Mouse (Mus musculus) brain, embryonic 14.5 days (tissue): ENCODE data around the gene Snca. TPM values are rescaled to one million over a fixed set of nuclear protein-coding genes. Genes with fewer than 3 reads are reported as not detected.
A peak's percentile ranks its signal among the peaks of the same experiment; 100 is the strongest.

Experiments
- DNase-seq: peaks from one replicate; pipeline ENCODE4 v3.0.0-alpha.2; 2011; ENCODE audit warnings: low read depth
- CTCF ChIP-seq: fragments of 200-500 bp; IDR thresholded peaks from 2 replicates; pipeline ENCODE4 v1.5.1; 2012; ENCODE audit warnings: inconsistent platforms, mild to moderate bottlenecking, moderate library complexity, borderline replicate concordance; ENCODE audit not compliant: insufficient read depth, insufficient read length; ENCODE audit errors: extremely low read depth
- POLR2A ChIP-seq: fragments of 200-500 bp; IDR thresholded peaks from 2 replicates; pipeline ENCODE4 v1.6.1; 2012; ENCODE audit warnings: mild to moderate bottlenecking, inconsistent platforms, borderline replicate concordance; ENCODE audit not compliant: poor library complexity, insufficient read depth, insufficient read length, severe bottlenecking; ENCODE audit errors: extremely low read depth
- polyA plus RNA-seq: library from polyadenylated mRNA; depleted of rRNA; stranded (reverse); fragments of >200 nt; gene quantifications from 2 replicates; pipeline ENCODE4 v1.2.3, GENCODE M21; 2012; rRNA removed

Gene Snca
- polyA plus RNA-seq, 1 experiment, result 75.1 TPM

DNA sequence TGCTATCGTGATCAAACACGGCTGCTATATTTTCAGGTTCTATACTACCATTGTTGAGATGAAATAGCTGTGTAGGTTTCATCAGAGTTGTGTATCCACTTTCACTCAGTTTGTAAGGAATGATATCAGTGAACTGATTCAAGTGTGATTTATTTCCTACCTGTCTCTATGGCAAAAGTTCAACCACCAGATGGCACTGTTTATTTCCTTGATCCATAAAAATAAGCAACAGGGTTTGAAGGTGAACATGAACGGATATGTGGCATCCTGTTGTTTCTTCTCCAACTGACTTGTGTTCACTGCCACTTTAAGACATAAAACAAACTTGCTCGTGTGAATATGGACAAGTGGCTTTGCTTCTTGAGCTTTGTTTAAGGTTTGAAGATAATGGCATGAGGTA is 147.4 kb downstream of the Snca start:
- DNase-seq, result peak; percentile 87
- TF ChIP-seq CTCF, result 0 out of 2 replicates have a peak, but pooled peaks have one; percentile 17
- no peak for TF ChIP-seq POLR2A

Other genes starting within 250 kb of the Snca start
- gene Mmrn1, start 95.1 kb upstream of the Snca start, polyA plus RNA-seq, result 1.8 and 3.6 TPM in 2 replicates